Mouse (Mus musculus) C2C12 (cell line): Measurements from ENCODE around the gene Nbl1.

ENCODE experiments used
- CEBPB ChIP-seq: IDR thresholded peaks from one replicate; pipeline ENCODE4 v1.6.1; 2011; ENCODE audit warnings: low read depth, mild to moderate bottlenecking, control low read depth, moderate library complexity
- CTCF ChIP-seq: IDR thresholded peaks from one replicate; pipeline ENCODE4 v1.5.1; 2011; ENCODE audit not compliant: control insufficient read depth, insufficient read depth, insufficient read length
- FOSL1 ChIP-seq: IDR thresholded peaks from one replicate; pipeline ENCODE4 v1.8.0; 2011; ENCODE audit warnings: mild to moderate bottlenecking, low read length; ENCODE audit not compliant: poor library complexity, insufficient read depth, severe bottlenecking
- MAX ChIP-seq: IDR thresholded peaks from one replicate; pipeline ENCODE4 v1.6.1; 2011; ENCODE audit warnings: mild to moderate bottlenecking, control low read depth
- MYOD1 ChIP-seq: IDR thresholded peaks from one replicate; pipeline ENCODE4 v1.6.1; 2011; ENCODE audit warnings: low read depth; ENCODE audit not compliant: control insufficient read depth, insufficient read length
- MYOG ChIP-seq: IDR thresholded peaks from one replicate; pipeline ENCODE4 v1.6.1; 2011; ENCODE audit not compliant: control insufficient read depth, insufficient read length; ENCODE audit errors: extremely low read depth
- USF1 ChIP-seq: IDR thresholded peaks from one replicate; pipeline ENCODE4 v1.6.1; 2011; ENCODE audit warnings: low read depth, mild to moderate bottlenecking, control low read depth, moderate library complexity

DNA sequence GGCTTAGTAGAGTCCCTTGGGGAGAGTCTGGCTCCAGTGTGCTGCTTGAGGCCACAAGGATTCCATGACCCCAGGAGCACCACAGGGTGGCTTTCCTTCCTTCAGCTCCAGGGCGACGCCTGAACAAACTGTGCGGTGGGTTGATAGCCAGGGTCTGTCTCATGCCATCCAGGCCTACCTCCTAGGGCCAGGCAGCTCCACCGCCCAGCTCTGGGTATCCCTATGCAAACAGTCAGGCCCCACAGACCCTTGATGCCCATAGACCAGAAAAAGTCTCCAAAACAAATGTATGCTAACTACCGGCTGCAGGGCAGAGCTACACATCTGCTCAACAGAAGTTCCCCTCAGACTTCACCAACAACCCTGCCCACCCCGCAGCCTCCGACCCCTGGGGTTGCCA lies 1.7 kb downstream of the Nbl1 start:
- TF ChIP-seq MAX (no peak), CTCF (no peak), CEBPB (no peak), USF1 (no peak), MYOD1 (no peak), MYOG (no peak), FOSL1 (no peak)
